Mouse (Mus musculus) CH12.LX (cell line): ENCODE measurements around the gene Fmo1. TPM values are rescaled to one million over a fixed set of nuclear protein-coding genes. Genes with fewer than 3 reads are reported as not detected.

Source experiments
- DNase-seq: peaks from one replicate; pipeline ENCODE4 v3.0.0-alpha.2; 2013; ENCODE audit errors: extremely low read depth
- H3K27ac ChIP-seq: 2 replicates; pipeline ENCODE4 v1.5.1; 2012; ENCODE audit warnings: low read depth, mild to moderate bottlenecking, control low read depth, moderate library complexity; ENCODE audit not compliant: insufficient read depth
- H3K27me3 ChIP-seq: replicated peaks from 2 replicates; pipeline ENCODE3; 2012; ENCODE audit warnings: inconsistent platforms
- H3K36me3 ChIP-seq, 2 experiments: replicated peaks in 1 of 2; 2 replicates each; pipeline versions ENCODE3 to v1.6.1; 2012; ENCODE audit warnings: inconsistent platforms in 1 of 2, low read length in 1 of 2, mild to moderate bottlenecking in 1 of 2, mixed read lengths in 1 of 2, moderate library complexity in 1 of 2; ENCODE audit not compliant: control insufficient read depth in 1 of 2, insufficient read depth in 1 of 2
- H3K4me1 ChIP-seq, 2 experiments: 2 replicates each; pipeline ENCODE4 v1.6.1; 2012; ENCODE audit warnings: inconsistent platforms in 1 of 2, moderate library complexity in 1 of 2; ENCODE audit not compliant: insufficient read depth in 2 of 2, control insufficient read depth in 1 of 2
- H3K4me2 ChIP-seq: 2 replicates; pipeline ENCODE4 v1.6.1; 2012; ENCODE audit warnings: low read depth, mild to moderate bottlenecking, control low read depth; ENCODE audit not compliant: poor library complexity, insufficient read depth, severe bottlenecking
- H3K4me3 ChIP-seq, 3 experiments: fragments of 150-350 bp in 1 of 3; sonication (generic) in 1 of 3; replicated peaks in 1 of 3; 2 replicates each; pipeline versions ENCODE3 to v1.5.1; 2011 to 2012; ENCODE audit warnings: low read depth in 2 of 3, low read length in 2 of 3, mild to moderate bottlenecking in 2 of 3, moderate library complexity in 2 of 3, control low read depth in 1 of 3, improper control_type of control experiment in 1 of 3, inconsistent platforms in 1 of 3, mixed read lengths in 1 of 3; ENCODE audit not compliant: poor library complexity in 1 of 3
- H3K79me2 ChIP-seq: replicated peaks from 2 replicates; pipeline ENCODE4 v1.6.1; 2012; ENCODE audit warnings: mild to moderate bottlenecking, moderate library complexity; ENCODE audit not compliant: control insufficient read depth, poor library complexity, insufficient read depth, severe bottlenecking; ENCODE audit errors: extremely low read depth
- H3K9ac ChIP-seq: 2 replicates; pipeline ENCODE4 v1.6.1; 2012; ENCODE audit warnings: low read depth, mild to moderate bottlenecking, control low read depth, moderate library complexity; ENCODE audit not compliant: insufficient read depth
- H3K9me3 ChIP-seq: replicated peaks from 2 replicates; pipeline ENCODE3; 2012; ENCODE audit warnings: low read length, inconsistent platforms, mixed read lengths
- BHLHE40 ChIP-seq: IDR thresholded peaks from 2 replicates; pipeline ENCODE4 v1.6.1; 2011; ENCODE audit warnings: mild to moderate bottlenecking, low read depth, low read length, improper control_type of control experiment
- CHD1 ChIP-seq: IDR thresholded peaks from 2 replicates; pipeline ENCODE4 v1.6.1; 2012; ENCODE audit warnings: low read depth, low read length, improper control_type of control experiment, inconsistent platforms
- CHD2 ChIP-seq: IDR thresholded peaks from 2 replicates; pipeline ENCODE4 v1.6.1; 2011; ENCODE audit warnings: low read length, improper control_type of control experiment
- CTCF ChIP-seq, 2 experiments: IDR thresholded peaks in 1 of 2; conservative IDR thresholded peaks in 1 of 2; 2 replicates each; pipeline ENCODE4 v1.5.1; 2011 to 2012; ENCODE audit warnings: low read depth in 2 of 2, low read length in 2 of 2, improper control_type of control experiment in 1 of 2, inconsistent platforms in 1 of 2, mild to moderate bottlenecking in 1 of 2, moderate library complexity in 1 of 2
- ELF1 ChIP-seq: IDR thresholded peaks from 2 replicates; pipeline ENCODE4 v1.6.1; 2014; ENCODE audit warnings: low read depth, mild to moderate bottlenecking, inconsistent platforms, low read length, improper control_type of control experiment
- EP300 ChIP-seq: IDR thresholded peaks from 2 replicates; pipeline ENCODE4 v1.6.1; 2011; ENCODE audit warnings: low read length, improper control_type of control experiment
- ETS1 ChIP-seq: conservative IDR thresholded peaks from 2 replicates; pipeline ENCODE4 v1.6.1; 2012; ENCODE audit warnings: low read depth, mild to moderate bottlenecking, inconsistent platforms, low read length, improper control_type of control experiment, moderate library complexity
- GABPA ChIP-seq: IDR thresholded peaks from 2 replicates; pipeline ENCODE4 v1.6.1; 2012; ENCODE audit warnings: low read depth, low read length, improper control_type of control experiment, inconsistent platforms; ENCODE audit not compliant: insufficient replicate concordance
- IRF4 ChIP-seq: IDR thresholded peaks from 2 replicates; pipeline ENCODE4 v1.6.1; 2014; ENCODE audit warnings: low read depth, mild to moderate bottlenecking, inconsistent platforms, low read length, improper control_type of control experiment
- KAT2A ChIP-seq: IDR thresholded peaks from 2 replicates; pipeline ENCODE4 v1.6.1; 2012; ENCODE audit warnings: low read length, improper control_type of control experiment, inconsistent platforms; ENCODE audit not compliant: insufficient replicate concordance
- MAX ChIP-seq: IDR thresholded peaks from 2 replicates; pipeline ENCODE4 v1.6.1; 2011; ENCODE audit warnings: low read length, improper control_type of control experiment
- MXI1 ChIP-seq: IDR thresholded peaks from 2 replicates; pipeline ENCODE4 v1.6.1; 2011; ENCODE audit warnings: mild to moderate bottlenecking, low read depth, low read length, improper control_type of control experiment
- NELFE ChIP-seq: IDR thresholded peaks from 2 replicates; pipeline ENCODE4 v1.6.1; 2011; ENCODE audit warnings: low read depth, low read length, improper control_type of control experiment
- NRF1 ChIP-seq: IDR thresholded peaks from 2 replicates; pipeline ENCODE4 v1.6.1; 2014; ENCODE audit warnings: low read depth, mild to moderate bottlenecking, inconsistent platforms, low read length, improper control_type of control experiment, moderate library complexity
- RAD21 ChIP-seq: IDR thresholded peaks from 2 replicates; pipeline ENCODE4 v1.6.1; 2011; ENCODE audit warnings: low read depth, mild to moderate bottlenecking, low read length, improper control_type of control experiment, moderate library complexity
- RCOR1 ChIP-seq: conservative IDR thresholded peaks from 2 replicates; pipeline ENCODE4 v1.6.1; 2012; ENCODE audit warnings: low read depth, mild to moderate bottlenecking, inconsistent platforms, low read length, improper control_type of control experiment
- SMC3 ChIP-seq: IDR thresholded peaks from 2 replicates; pipeline ENCODE4 v1.6.1; 2011; ENCODE audit warnings: low read depth, low read length, improper control_type of control experiment
- TBP ChIP-seq: conservative IDR thresholded peaks from 2 replicates; pipeline ENCODE4 v1.6.1; 2011; ENCODE audit warnings: low read depth, low read length, improper control_type of control experiment
- TCF12 ChIP-seq: IDR thresholded peaks from 2 replicates; pipeline ENCODE4 v1.6.1; 2014; ENCODE audit warnings: low read depth, mild to moderate bottlenecking, inconsistent platforms, low read length, improper control_type of control experiment
- USF2 ChIP-seq: conservative IDR thresholded peaks from 2 replicates; pipeline ENCODE4 v1.6.1; 2011; ENCODE audit warnings: low read depth, low read length, improper control_type of control experiment
- ZC3H11A ChIP-seq: IDR thresholded peaks from 2 replicates; pipeline ENCODE4 v1.6.1; 2012; ENCODE audit warnings: low read depth, mild to moderate bottlenecking, inconsistent platforms, low read length, improper control_type of control experiment
- ZKSCAN1 ChIP-seq: IDR thresholded peaks from 2 replicates; pipeline ENCODE4 v1.6.1; 2012; ENCODE audit warnings: low read depth, inconsistent platforms, low read length, improper control_type of control experiment, borderline replicate concordance
- ZMIZ1 ChIP-seq: IDR thresholded peaks from 2 replicates; pipeline ENCODE4 v1.6.1; 2012; ENCODE audit warnings: low read depth, mild to moderate bottlenecking, inconsistent platforms, low read length, improper control_type of control experiment
- ZNF384 ChIP-seq: IDR thresholded peaks from 2 replicates; pipeline ENCODE4 v1.6.1; 2012; ENCODE audit warnings: low read depth, low read length, improper control_type of control experiment, inconsistent platforms
- dilution Hi-C: fragments of 300-500 bp; cut with MboI; formaldehyde crosslinking; loops from 2 replicates; pipeline ENCODE4 v1.14.3; 2020; ENCODE audit warnings: low sequenced_read_pairs; ENCODE audit not compliant: extremely low pct_unique_long_range_greater_than_20kb, extremely low pct_ligation_motif_present
- in situ Hi-C: fragments of 300-500 bp; cut with MboI; formaldehyde crosslinking; loops from 3 replicates; pipeline ENCODE4 v1.14.3; 2019; ENCODE audit warnings: low sequenced_read_pairs, low pct_ligation_motif_present, low pct_unique_long_range_greater_than_20kb, mixed read lengths
- polyA plus RNA-seq: library from polyadenylated mRNA; unstranded; fragments of >175 nt; gene quantifications from 2 replicates; pipeline ENCODE4 v1.2.1, GENCODE M21; 2012; ENCODE audit warnings: low read depth; ENCODE audit not compliant: insufficient read length
- total RNA-seq, 2 experiments: library from RNA; depleted of rRNA; stranded (reverse); fragments of 300-350 nt in 1 of 2; fragments of >200 nt in 1 of 2; gene quantifications; 2 replicates each; pipeline ENCODE4 v1.2.3; 2012 to 2014

The Fmo1 gene
- total and polyA plus RNA-seq, 3 experiments: not detected

GRCm38 (mm10) chr1:162912085-162912484 lies 45.7 kb upstream of the Fmo1 start:
- Histone ChIP-seq H3K36me3 (no peaks in the 10 kb centered on the region), H3K79me2 (no peaks in the 10 kb centered on the region), H3K4me3 (no peak overlapping the region), H3K9ac (no peak overlapping the region), H3K4me1 (no peaks in the 10 kb centered on the region), H3K27ac (no peak overlapping the region), H3K9me3 (no peaks in the 10 kb centered on the region), H3K4me2 (no peak overlapping the region), H3K27me3 (no peaks in the 10 kb centered on the region)
- dilution Hi-C loops (no loop called here), in situ Hi-C loops (no loop called here)
- DNase-seq: no peak
- TF ChIP-seq NELFE: no peak
- no peak for TF ChIP-seq EP300
- TF ChIP-seq CTCF (conservative IDR thresholded peaks at IDR 0.05 in 1 of 2, IDR thresholded peaks at IDR 0.05 in 1 of 2; ENCODE audit: low read depth in 2 of 2, low read length in 2 of 2): no peak
- TF ChIP-seq BHLHE40: no peak
- TF ChIP-seq IRF4: no peak
- TF ChIP-seq TBP: no peak
- no peak for TF ChIP-seq TCF12
- no peak for TF ChIP-seq NRF1
- TF ChIP-seq RAD21: no peak
- TF ChIP-seq USF2: no peak
- TF ChIP-seq ELF1: no peak
- no peak for TF ChIP-seq SMC3
- no peak for TF ChIP-seq ETS1
- no peak for TF ChIP-seq GABPA
- TF ChIP-seq ZMIZ1: no peak
- TF ChIP-seq RCOR1: no peak
- TF ChIP-seq CHD2: no peak

DNA sequence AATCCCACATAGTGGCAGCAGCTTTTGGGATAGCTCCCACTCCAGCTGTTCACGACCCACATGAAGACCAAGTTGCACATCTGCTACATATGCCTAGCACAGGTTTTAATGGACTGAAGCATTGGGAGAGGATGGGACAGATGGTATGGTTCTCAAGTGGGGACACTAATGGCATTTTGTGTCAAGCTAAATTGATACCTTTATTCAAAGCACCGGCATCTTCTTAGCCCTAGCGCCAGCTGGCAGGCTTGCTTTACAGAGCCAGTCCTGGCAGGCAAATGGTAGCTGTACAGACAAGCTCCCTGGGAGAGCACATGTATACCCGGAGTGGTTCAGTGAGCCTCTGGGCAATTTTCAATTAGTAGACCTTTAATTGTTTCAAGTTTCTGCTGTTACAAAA lies 35.5 kb upstream of the Fmo1 start:
- Histone ChIP-seq H3K27me3 (no peaks in the 10 kb centered on the region), H3K9me3 (no peaks in the 10 kb centered on the region), H3K4me1 (peaks cover 0 to 2% of the 10 kb centered on the region in 2 experiments; a peak in 1 of 4 replicates), H3K27ac (no peak overlapping the region), H3K36me3 (no peaks in the 10 kb centered on the region), H3K4me2 (no peak overlapping the region), H3K9ac (no peak overlapping the region), H3K79me2 (no peaks in the 10 kb centered on the region), H3K4me3 (no peak overlapping the region)
- TF ChIP-seq ZKSCAN1 (no peak), CHD1 (no peak), ZC3H11A (no peak), TBP (no peak), ZMIZ1 (no peak), KAT2A (no peak), MXI1 (no peak), CTCF (conservative IDR thresholded peaks at IDR 0.05 in 1 of 2, IDR thresholded peaks at IDR 0.05 in 1 of 2; ENCODE audit: low read depth in 2 of 2, low read length in 2 of 2) (no peak), GABPA (no peak), ZNF384 (no peak), ETS1 (no peak), MAX (no peak)
- dilution Hi-C loops: no loop called here
- in situ Hi-C loops: loop anchor here (10.0 kb wide), 1 partner anchor 173 kb away; no protein-coding TSS in a partner anchor
- no peak for DNase-seq
